9 mouse cellular contexts compared by ENCODE assay signal in genomic region chr15:95789562-95790528, GRCm38 (mm10). TPM values are rescaled to one million over a fixed set of nuclear protein-coding genes. Genes with fewer than 3 reads are reported as not detected.
DNase-seq lines count a peak whose midpoint lies in the region; ATAC-seq and TF ChIP-seq lines count a peak whose summit lies in the region.
"Had no signal": no experiment of that assay in that cellular context is flagged by ENCODE, and none has a peak within 500 bp of the region (broad histone marks: within the 10 kb centered on the region; RNA-seq: fewer than 3 reads in every experiment).

No protein-coding gene starts in this region.

- no peaks in the 10 kb centered on the region for H3K36me3 ChIP-seq in limb, embryonic 13.5 days
- H3K36me3 ChIP-seq in myocyte (ENCODE audit: control insufficient read depth, insufficient read depth), result no peaks in the 10 kb centered on the region
- H3K36me3 ChIP-seq: G1E had no signal

- peak overlapping the region; percentile 77 for H3K4me2 ChIP-seq in limb, embryonic 13.5 days (replicated peaks)
- peak overlapping the region; percentile 88 for H3K4me2 ChIP-seq in myocyte (ENCODE audit: low read depth)

- peak; percentile 49; the same call in 1 of the 2 replicates for ATAC-seq in frontal cortex, adult (ENCODE audit: low TSS enrichment)
- peak; percentile 9 to 22; a peak in 2 of 4 replicates for ATAC-seq in hematopoietic stem cell, adult 5-6 weeks (replicated peaks in 1 of 2; ENCODE audit: insufficient read depth in 1 of 2, low FRiP score in 2 of 2, low TSS enrichment in 1 of 2, low read depth in 1 of 2, poor library complexity in 2 of 2, severe bottlenecking in 2 of 2)
- ATAC-seq in limb, embryonic 13.5 days (ENCODE audit: low FRiP score, low read depth), result peak; percentile 55

- whole genome bisulfite sequencing in limb, embryonic 13.5 days, result 14% methylated on average over 32 of the region's 32 CpGs

- peak overlapping the region; percentile 68 for H3ac ChIP-seq in myocyte (ENCODE audit: control insufficient read depth, insufficient read length)

- peaks cover 36% of the 10 kb centered on the region for H3K4me1 ChIP-seq in limb, embryonic 13.5 days

- TF ChIP-seq POLR2A in brain, embryonic 14.5 days (IDR thresholded peaks at IDR 0.05; ENCODE audit: borderline replicate concordance, extremely low read depth, insufficient read depth, insufficient read length, poor library complexity, severe bottlenecking), result no peak
- TF ChIP-seq POLR2A in myocyte (IDR thresholded peaks at IDR 0.05; ENCODE audit: insufficient read length, low read depth), result no peak

- no peaks in the 10 kb centered on the region for H3K27me3 ChIP-seq in limb, embryonic 13.5 days
- no peaks in the 10 kb centered on the region for H3K27me3 ChIP-seq in myocyte (ENCODE audit: control insufficient read depth, insufficient read depth, insufficient read length)

- DNase-seq in frontal cortex, adult 2 months (ENCODE audit: extremely low spot score in 1 of 2, low spot score in 1 of 2), result no peak
- DNase-seq in A20 (ENCODE audit: low read depth, low spot score), result peak; percentile 44
- peak; percentile 70 for DNase-seq in brain, embryonic 14.5 days (ENCODE audit: low read depth)
- no peak for DNase-seq in adipocyte (ENCODE audit: low spot score)

- no peaks in the 10 kb centered on the region for H3K9me3 ChIP-seq in limb, embryonic 13.5 days

- peaks cover 41% of the 10 kb centered on the region for H3K79me2 ChIP-seq in myocyte (ENCODE audit: control insufficient read depth, insufficient read depth)

- H3K9ac ChIP-seq in limb, embryonic 13.5 days, result peak overlapping the region; percentile 95

- no peak for TF ChIP-seq CTCF in brain, embryonic 14.5 days (IDR thresholded peaks at IDR 0.05; ENCODE audit: borderline replicate concordance, extremely low read depth, insufficient read depth, insufficient read length)

- H3K4me3 ChIP-seq in limb, embryonic 13.5 days, result peak overlapping the region; percentile 85
- peak overlapping the region; percentile 74 for H3K4me3 ChIP-seq in myocyte

- H3K27ac ChIP-seq in limb, embryonic 13.5 days, result peak overlapping the region; percentile 78; the same call in 1 of the 2 replicates

TF ChIP-seq in myocyte, 11 proteins besides CTCF, POLR2A, EP300 and RAD21:
- TF ChIP-seq POLR2AphosphoS2 (IDR thresholded peaks at IDR 0.05; ENCODE audit: insufficient read length, low read depth) (no peak), CEBPB (IDR thresholded peaks at IDR 0.05; ENCODE audit: insufficient read depth, poor library complexity, severe bottlenecking) (no peak), E2F4 (IDR thresholded peaks at IDR 0.05; ENCODE audit: insufficient read depth) (no peak), TCF3 (IDR thresholded peaks at IDR 0.05; ENCODE audit: insufficient read length, low read depth) (no peak), USF1 (IDR thresholded peaks at IDR 0.05; ENCODE audit: low read depth) (no peak), MAX (IDR thresholded peaks at IDR 0.05; ENCODE audit: low read depth) (no peak), MYOD1 (IDR thresholded peaks at IDR 0.05; ENCODE audit: control insufficient read depth in 1 of 3, insufficient read length in 2 of 3, low read depth in 2 of 3) (peak in 2 of 3 experiments; percentile 46 to 52), REST (IDR thresholded peaks at IDR 0.05; ENCODE audit: insufficient read depth, insufficient read length) (no peak), MYOG (IDR thresholded peaks at IDR 0.05; ENCODE audit: control insufficient read depth in 1 of 3, insufficient read depth in 1 of 3, insufficient read length in 2 of 3, low read depth in 2 of 3) (peak in 2 of 3 experiments; percentile 35 to 73), SRF (IDR thresholded peaks at IDR 0.05; ENCODE audit: control insufficient read depth, insufficient read length, low read depth) (no peak), TCF12 (IDR thresholded peaks at IDR 0.05; ENCODE audit: insufficient read depth, poor library complexity, severe bottlenecking) (no peak)

RNA-seq across cellular contexts. Expression of gene Ano6, which starts 0.8 kb away (rescaled TPM):
- polyA plus RNA-seq in frontal cortex, adult 2 months (2012; rRNA removed), result 23.8 and 27.7 TPM in 2 replicates
- 26.0 and 32.5 TPM in 2 replicates for polyA plus RNA-seq in brain, embryonic 14.5 days (2012; rRNA removed)
- 33.6 and 35.1 TPM in 2 replicates for total RNA-seq in hematopoietic stem cell, adult 5-6 weeks (2017)
- 49.9 and 54.2 TPM in 2 replicates for polyA plus RNA-seq in limb, embryonic 13.5 days (2015; fragmentation: Nextera tagmentation; extraction: Ambion mirVana)
- polyA plus RNA-seq in myocyte (2012; fragmentation: generic; extraction: Trizol), result 54.5 TPM

Comparison
In these comparisons a context has a peak if more than half of its experiments do, and no peak if none do; other contexts are left out.
1. DNase-seq: peak in A20 (single experiment) and brain, embryonic 14.5 days (single experiment); none in frontal cortex, adult 2 months (0 of 2) and adipocyte (single experiment).
2. Peak in every context shown above with its lines, with median percentiles within 50 percentile points of each other: ATAC-seq.